Mouse (Mus musculus): ENCODE measurements around the gene Gm37240. TPM values are rescaled to one million over a fixed set of nuclear protein-coding genes. Genes with fewer than 3 reads are reported as not detected.

The Gm37240 gene
- total and polyA plus RNA-seq, 2 experiments from 2014 or later: 0.43 to 1.9 TPM

DNA sequence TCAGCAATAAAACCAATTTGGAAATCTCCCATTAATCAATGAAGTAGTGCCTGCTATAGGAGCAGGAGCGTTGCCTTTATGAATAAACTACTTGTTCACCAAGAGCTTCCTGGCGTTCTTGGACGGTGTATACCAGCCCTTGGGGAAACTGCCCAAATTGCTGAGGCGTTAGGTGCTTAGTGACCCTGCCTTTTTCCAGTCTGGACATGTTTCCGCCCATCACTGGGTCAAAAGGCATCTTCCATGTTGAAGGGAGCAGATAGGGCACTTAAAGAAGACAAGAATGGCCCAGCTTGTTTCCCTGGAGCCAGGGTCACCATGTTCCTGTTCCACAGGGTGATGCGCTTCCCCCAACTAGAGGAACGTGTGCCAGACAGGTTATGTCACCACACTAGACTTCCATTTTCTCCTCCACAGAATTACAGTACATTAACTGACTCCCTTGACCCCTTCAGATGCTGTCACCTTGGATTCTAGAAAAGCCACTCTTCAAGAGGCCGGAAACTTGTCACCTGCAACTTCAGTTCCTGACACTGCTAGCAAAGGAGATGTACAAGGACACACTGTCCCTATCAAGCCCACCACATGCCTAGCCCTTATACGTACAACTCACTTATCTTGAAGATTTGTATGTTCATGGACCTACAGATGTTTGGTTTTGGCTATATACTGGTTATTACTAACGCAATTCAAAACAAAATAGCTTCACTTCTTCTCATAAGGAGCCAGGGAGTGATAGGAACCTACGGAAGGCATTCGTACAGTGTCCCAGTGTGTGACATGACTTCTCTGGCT lies 1412.1 kb downstream of the Gm37240 start:
- DNase-seq (ENCODE audit: low spot score) (no peak), ATAC-seq (ENCODE audit: low FRiP score) (no peak)
- no peak overlapping the region for H3K4me2 ChIP-seq (ENCODE audit: low read depth, low read length, poor library complexity, severe bottlenecking)
- 93% methylated on average over 12 of the region's 12 CpGs for WGBS
- TF ChIP-seq CTCF (IDR thresholded peaks at IDR 0.05): no peak
- no peak overlapping the region for H3K9ac ChIP-seq (replicated peaks; ENCODE audit: low read length, poor library complexity, severe bottlenecking)
- no peaks in the 10 kb centered on the region for H3K36me3 ChIP-seq (ENCODE audit: insufficient read depth, low read length)
- H3K4me1 ChIP-seq (ENCODE audit: insufficient read depth, low read length): peaks cover 15% of the 10 kb centered on the region; the same call in 1 of the 2 replicates
- H3K9me3 ChIP-seq (ENCODE audit: low read length): no peaks in the 10 kb centered on the region
- no peak overlapping the region for H3K27ac ChIP-seq (ENCODE audit: low read depth, low read length)
- H3K27me3 ChIP-seq (ENCODE audit: insufficient read depth, low read length): 0 out of 2 replicates have a peak, but pooled peaks cover 9% of the 10 kb centered on the region
- no peak overlapping the region for H3K4me3 ChIP-seq (ENCODE audit: low read depth, low read length)

- ATAC-seq (ENCODE audit: low FRiP score): no peak
- H3K4me2 ChIP-seq (ENCODE audit: low read depth, low read length, poor library complexity, severe bottlenecking): no peak overlapping the region
- H3K9me3 ChIP-seq (ENCODE audit: low read length): no peaks in the 10 kb centered on the region
- H3K27me3 ChIP-seq (ENCODE audit: insufficient read depth, low read length): 0 out of 2 replicates have a peak, but pooled peaks cover 9% of the 10 kb centered on the region
- no peak overlapping the region for H3K27ac ChIP-seq (ENCODE audit: low read depth, low read length)
- H3K4me1 ChIP-seq (ENCODE audit: insufficient read depth, low read length): peaks cover 13% of the 10 kb centered on the region; the same call in 1 of the 2 replicates
- WGBS: 88% methylated on average over 6 of the region's 6 CpGs
- no peak for TF ChIP-seq CTCF (IDR thresholded peaks at IDR 0.05)
- H3K36me3 ChIP-seq (ENCODE audit: insufficient read depth, low read length): no peaks in the 10 kb centered on the region
- no peak overlapping the region for H3K9ac ChIP-seq (replicated peaks; ENCODE audit: low read length, poor library complexity, severe bottlenecking)
- H3K4me3 ChIP-seq (ENCODE audit: low read depth, low read length): no peak overlapping the region
- DNase-seq (ENCODE audit: low spot score): no peak
Observed at GRCm38 (mm10) chr3:84474398-84474797, 1412.9 kb downstream of the Gm37240 start.

DNA sequence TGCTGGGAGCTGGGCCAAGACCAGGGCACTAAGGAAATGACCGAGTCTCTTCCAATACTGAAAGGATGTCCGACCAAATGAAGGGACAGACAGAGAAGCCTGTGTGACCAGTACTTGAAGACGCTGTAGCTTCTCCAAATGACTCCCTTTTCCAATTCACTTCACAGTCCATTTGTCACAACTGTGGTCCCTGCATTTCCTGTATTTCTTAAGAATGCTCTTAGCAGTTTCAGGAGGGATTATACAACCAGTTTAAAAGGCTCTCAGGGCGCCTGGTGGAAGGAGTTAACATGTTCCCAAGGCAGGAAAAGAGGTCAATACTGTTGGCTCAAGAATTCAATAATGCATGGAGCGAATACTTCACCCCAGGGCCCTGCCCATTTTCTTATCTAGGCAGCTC lies 1414.4 kb downstream of the Gm37240 start:
- DNase-seq (ENCODE audit: low spot score): no peak

GRCm38 (mm10) chr3:84472527-84472926 lies 1414.8 kb downstream of the Gm37240 start:
- Histone ChIP-seq H3K9me3 (ENCODE audit: low read length) (no peaks in the 10 kb centered on the region), H3K27me3 (ENCODE audit: insufficient read depth, low read length) (no peaks in the 10 kb centered on the region), H3K4me2 (ENCODE audit: low read depth, low read length, poor library complexity, severe bottlenecking) (no peak overlapping the region), H3K4me3 (ENCODE audit: low read depth, low read length) (no peak overlapping the region), H3K36me3 (ENCODE audit: insufficient read depth, low read length) (no peaks in the 10 kb centered on the region), H3K4me1 (ENCODE audit: insufficient read depth, low read length) (0 out of 2 replicates have a peak, but pooled peaks cover 5% of the 10 kb centered on the region), H3K9ac (replicated peaks; ENCODE audit: low read length, poor library complexity, severe bottlenecking) (no peak overlapping the region), H3K27ac (ENCODE audit: low read depth, low read length) (no peak overlapping the region)
- 54% methylated on average over 3 of the region's 3 CpGs for WGBS
- TF ChIP-seq CTCF (IDR thresholded peaks at IDR 0.05): no peak
- no peak for ATAC-seq (ENCODE audit: low FRiP score)
- DNase-seq (ENCODE audit: low spot score): no peak

More for the DNA sequence above, 1414.4 kb downstream of the Gm37240 start:
- H3K9ac ChIP-seq (replicated peaks; ENCODE audit: low read length, poor library complexity, severe bottlenecking): no peak overlapping the region
- WGBS: 69% methylated on average over 5 of the region's 5 CpGs
- H3K9me3 ChIP-seq (ENCODE audit: low read length): no peaks in the 10 kb centered on the region
- H3K27ac ChIP-seq (ENCODE audit: low read depth, low read length): no peak overlapping the region
- H3K27me3 ChIP-seq (ENCODE audit: insufficient read depth, low read length): 0 out of 2 replicates have a peak, but pooled peaks cover under 1% of the 10 kb centered on the region
- no peak for TF ChIP-seq CTCF (IDR thresholded peaks at IDR 0.05)
- H3K36me3 ChIP-seq (ENCODE audit: insufficient read depth, low read length): no peaks in the 10 kb centered on the region
- ATAC-seq (ENCODE audit: low FRiP score): no peak
- no peak overlapping the region for H3K4me2 ChIP-seq (ENCODE audit: low read depth, low read length, poor library complexity, severe bottlenecking)
- H3K4me1 ChIP-seq (ENCODE audit: insufficient read depth, low read length): 0 out of 2 replicates have a peak, but pooled peaks cover 5% of the 10 kb centered on the region
- no peak overlapping the region for H3K4me3 ChIP-seq (ENCODE audit: low read depth, low read length)

- no peaks in the 10 kb centered on the region for H3K27me3 ChIP-seq (ENCODE audit: insufficient read depth, low read length)
Observed at GRCm38 (mm10) chr3:84471146-84471545, 1416.2 kb downstream of the Gm37240 start.

DNA sequence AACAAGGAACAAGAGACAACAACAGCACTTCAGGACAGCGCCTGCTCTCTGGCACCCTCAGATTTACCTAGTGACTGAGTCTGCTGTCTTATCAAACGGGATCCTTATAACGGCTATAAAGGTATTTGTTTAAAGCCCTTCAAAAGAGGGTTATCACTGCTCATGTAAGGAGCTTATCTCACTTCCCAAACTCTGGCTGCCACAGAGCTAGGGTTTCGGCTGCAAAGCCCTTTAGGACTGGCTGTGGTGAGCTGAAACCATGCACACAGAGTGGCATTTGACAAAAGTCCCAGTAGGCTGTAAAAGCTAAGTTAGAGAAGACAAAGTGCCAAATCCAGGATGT lies 1419.2 kb downstream of the Gm37240 start:
- H3K9ac ChIP-seq (replicated peaks; ENCODE audit: low read length, poor library complexity, severe bottlenecking): no peak overlapping the region
- H3K27me3 ChIP-seq (ENCODE audit: insufficient read depth, low read length): no peaks in the 10 kb centered on the region
- H3K4me2 ChIP-seq (ENCODE audit: low read depth, low read length, poor library complexity, severe bottlenecking): no peak overlapping the region
- no peak for TF ChIP-seq CTCF (IDR thresholded peaks at IDR 0.05)
- 0 out of 2 replicates have a peak, but pooled peaks cover 5% of the 10 kb centered on the region for H3K4me1 ChIP-seq (ENCODE audit: insufficient read depth, low read length)
- H3K36me3 ChIP-seq (ENCODE audit: insufficient read depth, low read length): no peaks in the 10 kb centered on the region
- no peak overlapping the region for H3K27ac ChIP-seq (ENCODE audit: low read depth, low read length)
- H3K9me3 ChIP-seq (ENCODE audit: low read length): no peaks in the 10 kb centered on the region
- DNase-seq (ENCODE audit: low spot score) (no peak), ATAC-seq (ENCODE audit: low FRiP score) (no peak)
- H3K4me3 ChIP-seq (ENCODE audit: low read depth, low read length): no peak overlapping the region
- WGBS: 32% methylated on average over 4 of the region's 4 CpGs

More at GRCm38 (mm10) chr3:84471146-84471545, 1416.2 kb downstream of the Gm37240 start:
- no peak overlapping the region for H3K4me3 ChIP-seq (ENCODE audit: low read depth, low read length)
- H3K27ac ChIP-seq (ENCODE audit: low read depth, low read length): no peak overlapping the region
- DNase-seq (ENCODE audit: low spot score) (no peak), ATAC-seq (ENCODE audit: low FRiP score) (no peak)
- 91% methylated on average over 4 of the region's 4 CpGs for WGBS
- no peaks in the 10 kb centered on the region for H3K9me3 ChIP-seq (ENCODE audit: low read length)
- H3K4me1 ChIP-seq (ENCODE audit: insufficient read depth, low read length): 0 out of 2 replicates have a peak, but pooled peaks cover 5% of the 10 kb centered on the region
- no peak for TF ChIP-seq CTCF (IDR thresholded peaks at IDR 0.05)
- no peak overlapping the region for H3K9ac ChIP-seq (replicated peaks; ENCODE audit: low read length, poor library complexity, severe bottlenecking)
- no peak overlapping the region for H3K4me2 ChIP-seq (ENCODE audit: low read depth, low read length, poor library complexity, severe bottlenecking)
- H3K36me3 ChIP-seq (ENCODE audit: insufficient read depth, low read length): no peaks in the 10 kb centered on the region

Measured in midbrain, postnatal 0 days (tissue).